Mouse (Mus musculus) liver, embryonic 15.5 days (tissue): Measurements from ENCODE around the gene Gprasp2. TPM values are rescaled to one million over a fixed set of nuclear protein-coding genes. Genes with fewer than 3 reads are reported as not detected.
"Not testable (repeated sequence)": the region's sequence is repeated elsewhere in the genome, so short reads cannot be mapped to it uniquely, and the experiment has no call there.

Experiments used
- ATAC-seq: fragments of 200-750 bp; cut with Nextera tagmentation; 2 replicates; pipeline ENCODE4 v1.8.0; 2017; ENCODE audit warnings: moderate number of reproducible peaks, mild to moderate bottlenecking, moderate library complexity; ENCODE audit not compliant: insufficient read depth
- H3K27ac ChIP-seq: fragments of 300-500 bp; sonication (generic); replicated peaks from 2 replicates; pipeline ENCODE4 v1.5.1; 2015; ENCODE audit warnings: mild to moderate bottlenecking, inconsistent platforms
- H3K27me3 ChIP-seq: fragments of 300-500 bp; sonication (generic); 2 replicates; pipeline ENCODE4 v1.6.1; 2015; ENCODE audit warnings: mild to moderate bottlenecking, inconsistent platforms
- H3K36me3 ChIP-seq: fragments of 300-500 bp; sonication (generic); replicated peaks from 2 replicates; pipeline ENCODE4 v1.6.1; 2015; ENCODE audit warnings: moderate library complexity, mild to moderate bottlenecking, inconsistent platforms
- H3K4me1 ChIP-seq: fragments of 300-500 bp; sonication (generic); replicated peaks from 2 replicates; pipeline ENCODE4 v1.6.1; 2015; ENCODE audit warnings: inconsistent platforms
- H3K4me2 ChIP-seq: fragments of 300-500 bp; sonication (generic); 2 replicates; pipeline ENCODE4 v1.6.1; 2015; ENCODE audit warnings: moderate library complexity, mild to moderate bottlenecking, inconsistent platforms
- H3K4me3 ChIP-seq: fragments of 300-500 bp; sonication (generic); replicated peaks from 2 replicates; pipeline ENCODE4 v1.5.1; 2015; ENCODE audit warnings: mild to moderate bottlenecking, inconsistent platforms
- H3K9ac ChIP-seq: fragments of 300-500 bp; sonication (generic); 2 replicates; pipeline ENCODE4 v1.6.1; 2015; ENCODE audit warnings: moderate library complexity, mild to moderate bottlenecking, inconsistent platforms
- H3K9me3 ChIP-seq: fragments of 300-500 bp; sonication (generic); replicated peaks from 2 replicates; pipeline ENCODE4 v1.6.1; 2016; ENCODE audit warnings: inconsistent platforms
- WGBS: fragments of 180-500 bp; shearing (Covaris S2); methylation state at CpG from one replicate; pipeline ENCODE4 v1.1.7; 2015; ENCODE audit warnings: mixed read lengths; ENCODE audit not compliant: insufficient replicate concordance; 5-methylcytosine and 5-hydroxymethylcytosine counted together
- polyA plus RNA-seq: library from polyadenylated mRNA; unstranded; fragments of >200 nt; fragmentation: Nextera tagmentation; extraction: Ambion mirVana; gene quantifications from 2 replicates; pipeline ENCODE4 v1.2.1, GENCODE M21; 2015

The Gprasp2 gene
- polyA plus RNA-seq, 1 experiment from 2014 or later, result 1.2 TPM

GRCm38 (mm10) chrX:135839397-135840391 is 860 bp downstream of the Gprasp2 start:
- not testable (repeated sequence) for H3K9ac ChIP-seq, ATAC-seq
- WGBS, result 23% methylated on average over 16 of the region's 17 CpGs

GRCm38 (mm10) chrX:135866806-135867205 is 28.0 kb downstream of the Gprasp2 start:
- 74% methylated on average over 9 of the region's 9 CpGs for WGBS
- H3K9me3 ChIP-seq, ATAC-seq, H3K9ac ChIP-seq, H3K36me3 ChIP-seq, H3K4me3 ChIP-seq, H3K27me3 ChIP-seq, H3K27ac ChIP-seq, H3K4me2 ChIP-seq, H3K4me1 ChIP-seq: not testable (repeated sequence)

More at GRCm38 (mm10) chrX:135839397-135840391, 860 bp downstream of the Gprasp2 start:
- H3K9me3 ChIP-seq, H3K36me3 ChIP-seq, H3K27ac ChIP-seq, H3K27me3 ChIP-seq, H3K4me1 ChIP-seq: not testable (repeated sequence)
- H3K4me3 ChIP-seq, result peak overlapping the region; percentile 17
- peak overlapping the region; percentile 51 for H3K4me2 ChIP-seq

GRCm38 (mm10) chrX:135876679-135877078 is 37.8 kb downstream of the Gprasp2 start:
- Histone ChIP-seq H3K4me1 (no peaks in the 10 kb centered on the region), H3K27ac (no peak overlapping the region), H3K9me3 (no peaks in the 10 kb centered on the region), H3K9ac (no peak overlapping the region), H3K36me3 (no peaks in the 10 kb centered on the region), H3K4me3 (no peak overlapping the region), H3K4me2 (no peak overlapping the region), H3K27me3 (no peaks in the 10 kb centered on the region)
- ATAC-seq, result no peak
- 53% methylated on average over 1 of the region's 1 CpGs for WGBS

- 63% methylated on average over 1 of the region's 1 CpGs for WGBS
- no peak overlapping the region for H3K9ac ChIP-seq
- H3K4me1 ChIP-seq, result no peaks in the 10 kb centered on the region
- no peaks in the 10 kb centered on the region for H3K9me3 ChIP-seq
- H3K4me3 ChIP-seq, result no peak overlapping the region
- ATAC-seq, result no peak
- no peaks in the 10 kb centered on the region for H3K36me3 ChIP-seq
- no peak overlapping the region for H3K4me2 ChIP-seq
- H3K27ac ChIP-seq, result no peak overlapping the region
- no peaks in the 10 kb centered on the region for H3K27me3 ChIP-seq
These were observed 40.8 kb downstream of the Gprasp2 start for GRCm38 (mm10) chrX:135879626-135880025.

- Histone ChIP-seq H3K27me3 (no peaks in the 10 kb centered on the region), H3K9me3 (no peaks in the 10 kb centered on the region), H3K4me3 (peak overlapping the region; percentile 60), H3K4me2 (peak overlapping the region; percentile 67), H3K27ac (no peak overlapping the region), H3K4me1 (no peaks in the 10 kb centered on the region), H3K9ac (peak overlapping the region; percentile 48), H3K36me3 (0 out of 2 replicates have a peak, but pooled peaks cover 8% of the 10 kb centered on the region)
- peak; percentile 87 for ATAC-seq
- 17% methylated on average over 40 of the region's 41 CpGs for WGBS
These were observed 46.8 kb downstream of the Gprasp2 start for GRCm38 (mm10) chrX:135885411-135886233.

- peak; percentile 32; the same call in 1 of the 2 replicates for ATAC-seq
- no peak overlapping the region for H3K27ac ChIP-seq
These were observed 47.4 kb downstream of the Gprasp2 start for GRCm38 (mm10) chrX:135886234-135886585.

More at GRCm38 (mm10) chrX:135886234-135886585, 47.4 kb downstream of the Gprasp2 start:
- peak overlapping the region; percentile 67 for H3K4me2 ChIP-seq
- peak overlapping the region; percentile 60 for H3K4me3 ChIP-seq
- H3K9ac ChIP-seq, result peak overlapping the region; percentile 48
- WGBS, result 19% methylated on average over 11 of the region's 11 CpGs
- H3K9me3 ChIP-seq, result no peaks in the 10 kb centered on the region
- H3K27me3 ChIP-seq, result no peaks in the 10 kb centered on the region
- no peaks in the 10 kb centered on the region for H3K4me1 ChIP-seq
- H3K36me3 ChIP-seq, result 0 out of 2 replicates have a peak, but pooled peaks cover 8% of the 10 kb centered on the region

Other genes with a start within 250 kb of the Gprasp2 start
- 0.09 TPM in 1 of 2 replicates, not detected in the other for gene Nxf7, start 240.3 kb upstream of the Gprasp2 start, polyA plus RNA-seq
- gene Prame, start 211.3 kb upstream of the Gprasp2 start, polyA plus RNA-seq, result not detected in 2 replicates
- gene Tcp11x2, start 145.2 kb upstream of the Gprasp2 start, polyA plus RNA-seq, result not detected in 2 replicates
- gene Tmsb15a, start 113.8 kb upstream of the Gprasp2 start, polyA plus RNA-seq, result not detected in 2 replicates
- 2.5 and 2.6 TPM in 2 replicates for gene Armcx5, start 96.3 kb upstream of the Gprasp2 start, polyA plus RNA-seq
- 6.2 and 6.7 TPM in 2 replicates for gene Gprasp1, start 96.3 kb upstream of the Gprasp2 start, polyA plus RNA-seq
- 9.9 and 10.0 TPM in 2 replicates for gene Bhlhb9, start 41.4 kb upstream of the Gprasp2 start, polyA plus RNA-seq
- gene Arxes2, start 154.8 kb downstream of the Gprasp2 start, polyA plus RNA-seq, result 14.4 and 18.1 TPM in 2 replicates
- 6.6 and 6.7 TPM in 2 replicates for gene Arxes1, start 194.3 kb downstream of the Gprasp2 start, polyA plus RNA-seq
- 147 and 153 TPM in 2 replicates for gene Bex2, start 229.2 kb downstream of the Gprasp2 start, polyA plus RNA-seq
- gene Nxf3, start 246.2 kb downstream of the Gprasp2 start, polyA plus RNA-seq, result 0.15 and 0.18 TPM in 2 replicates